Mouse (Mus musculus) granulocyte monocyte progenitor cell, adult 5-6 weeks (primary cell): ENCODE results near the gene Olfr115. TPM values are rescaled to one million over a fixed set of nuclear protein-coding genes. Genes with fewer than 3 reads are reported as not detected.

Experiments used
- ATAC-seq: replicated peaks from 2 replicates; pipeline ENCODE4 v1.8.0; 2016; ENCODE audit warnings: mild to moderate bottlenecking, moderate TSS enrichment, inconsistent platforms; ENCODE audit not compliant: poor library complexity, severe bottlenecking
- total RNA-seq, 2 experiments: library from RNA; stranded (forward) in 1 of 2; stranded (reverse) in 1 of 2; fragments of 200-712, 200-1000 nt in 1 of 2; fragments of >200 nt in 1 of 2; fragmentation: Nextera tagmentation in 1 of 2; gene quantifications; 2 replicates each; pipeline ENCODE4 v1.2.3; 2014 to 2017

Gene Olfr115
- total RNA-seq (2014; fragmentation: Nextera tagmentation): not detected in 2 replicates
- not detected in 2 replicates for total RNA-seq (2017)

GRCm38 (mm10) chr17:37627009-37627408 lies at the start of gene Olfr115, which contains the start of gene Olfr116:
Gene Olfr115 (minus strand): TSS chr17:37627109.
Gene Olfr116 (minus strand): TSS chr17:37627199.
- no peak for ATAC-seq

DNA sequence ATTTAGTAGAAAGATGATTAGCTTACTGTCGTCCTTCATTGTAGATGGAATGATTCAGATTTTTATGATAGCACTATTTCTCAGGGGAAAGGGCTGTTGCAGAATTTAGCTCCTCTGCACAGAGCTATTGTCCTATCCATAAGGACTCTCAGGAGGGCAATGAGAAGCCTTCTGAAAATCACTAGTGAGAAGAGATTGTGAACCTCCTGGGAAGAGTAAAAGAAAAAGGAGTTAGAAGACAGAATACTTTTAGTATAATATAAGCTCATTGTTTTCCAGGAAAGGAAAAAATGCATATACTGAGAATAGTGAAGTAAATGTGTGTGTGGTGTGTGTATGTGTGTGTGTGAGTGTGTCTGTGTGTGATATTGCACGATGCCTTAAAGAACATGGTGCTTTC lies 39.8 kb upstream of the Olfr115 start, which contains the start of gene Olfr118:
Gene Olfr118 (plus strand): TSS at position 301 of the 400 bp plus-strand sequence.
- ATAC-seq: no peak

DNA sequence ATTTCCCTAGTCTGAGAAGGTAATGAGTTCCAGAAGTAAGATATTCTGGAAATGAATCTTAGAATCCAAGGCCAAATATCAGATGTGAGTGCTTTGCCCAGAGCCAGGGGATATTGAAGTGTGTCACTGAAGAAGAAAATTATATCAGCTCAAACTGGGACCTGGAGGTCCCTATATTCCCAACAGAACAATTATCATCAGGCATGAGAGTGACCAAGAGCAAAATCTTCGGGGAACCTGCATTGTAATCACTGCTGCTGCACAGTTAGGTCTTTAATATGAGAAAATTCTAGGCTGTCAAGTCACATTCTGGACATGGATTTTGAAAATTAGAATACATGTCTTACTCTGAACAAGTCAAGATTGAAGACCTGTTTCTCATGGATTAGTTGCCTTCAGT lies 36.8 kb upstream of the Olfr115 start, which contains the start of gene Olfr117:
Gene Olfr117 (minus strand): TSS at position 101 of the 400 bp plus-strand sequence.
- ATAC-seq: no peak

DNA sequence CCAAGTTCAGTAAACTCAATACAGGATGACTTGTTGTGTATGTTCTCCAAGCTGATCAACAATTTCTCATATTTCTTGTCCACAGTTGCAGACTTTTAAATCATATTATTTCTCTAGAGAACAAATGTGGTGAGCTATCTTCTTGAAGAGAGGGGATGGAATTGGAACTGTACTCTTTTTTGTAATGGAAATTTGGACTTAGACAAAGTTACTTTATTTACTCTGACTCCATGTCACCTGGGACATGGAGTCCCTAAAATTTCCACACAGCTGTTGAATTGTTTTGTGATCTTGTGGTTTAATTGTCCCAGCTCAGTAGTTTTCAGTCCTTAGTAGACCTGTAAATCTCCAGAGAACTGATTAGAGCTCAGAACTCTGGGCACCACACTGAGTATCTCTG lies 34.3 kb downstream of the Olfr115 start, which contains the start of gene Olfr114:
Gene Olfr114 (minus strand): TSS at position 101 of the 400 bp plus-strand sequence.
- no peak for ATAC-seq

DNA sequence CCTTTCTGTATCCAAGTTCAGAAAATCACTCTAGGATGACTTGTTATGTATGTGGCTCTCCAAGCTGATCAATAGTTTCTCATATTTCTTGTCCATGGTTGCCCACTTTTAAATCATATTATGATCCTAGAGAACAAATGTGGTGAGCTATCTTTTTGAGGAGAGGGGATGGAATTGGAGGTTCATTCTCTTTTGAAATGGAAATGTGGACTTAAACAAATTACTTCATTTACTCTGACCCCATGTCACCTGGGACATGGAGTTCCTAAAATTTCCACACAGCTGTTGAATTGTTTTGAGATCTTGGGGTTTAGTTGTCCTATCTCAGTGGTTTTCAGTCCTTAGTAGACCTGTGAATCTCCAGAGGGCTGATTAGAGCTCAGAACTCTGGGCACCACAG lies 49.3 kb downstream of the Olfr115 start, which contains the start of gene Olfr113:
Gene Olfr113 (minus strand): TSS at position 101 of the 400 bp plus-strand sequence.
- no peak for ATAC-seq

DNA sequence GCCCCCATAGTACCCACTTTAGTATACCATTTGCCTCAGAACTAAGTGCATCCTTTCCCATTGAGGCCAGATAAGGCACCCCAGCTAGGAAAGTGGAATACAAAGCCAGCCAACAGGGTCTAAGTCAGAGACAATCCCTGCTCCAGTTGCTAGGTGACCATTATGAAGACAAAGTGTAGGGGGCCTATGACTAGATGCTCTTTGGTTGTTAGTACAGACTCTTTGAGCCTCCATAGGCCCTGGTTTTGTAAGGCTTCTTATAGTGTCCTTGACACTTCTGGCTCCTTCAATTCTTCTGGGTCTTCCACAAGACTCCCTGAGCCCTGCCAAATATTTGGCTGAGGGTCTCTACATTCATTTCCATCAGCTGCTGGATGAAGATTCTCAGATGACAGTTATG lies 57.6 kb downstream of the Olfr115 start, which contains the start of gene Olfr112:
Gene Olfr112 (minus strand): TSS at position 101 of the 400 bp plus-strand sequence.
- ATAC-seq: no peak

Other genes starting within 250 kb of the Olfr115 start
- not detected in 2 replicates for gene Olfr105-ps, start 248.1 kb downstream of the Olfr115 start, total RNA-seq (2014; fragmentation: Nextera tagmentation)
- not detected in 2 replicates for gene Olfr105-ps, start 248.1 kb downstream of the Olfr115 start, total RNA-seq (2017)
- not detected in 2 replicates for gene Olfr106-ps, start 236.7 kb downstream of the Olfr115 start, total RNA-seq (2014; fragmentation: Nextera tagmentation)
- gene Olfr106-ps, start 236.7 kb downstream of the Olfr115 start, total RNA-seq (2017): not detected in 2 replicates
- not detected in 2 replicates for gene Olfr107, start 227.9 kb downstream of the Olfr115 start, total RNA-seq (2014; fragmentation: Nextera tagmentation)
- not detected in 2 replicates for gene Olfr107, start 227.9 kb downstream of the Olfr115 start, total RNA-seq (2017)
- not detected in 2 replicates for gene Olfr108, start 181.6 kb downstream of the Olfr115 start, total RNA-seq (2014; fragmentation: Nextera tagmentation)
- gene Olfr108, start 181.6 kb downstream of the Olfr115 start, total RNA-seq (2017): not detected in 2 replicates
- not detected in 2 replicates for gene Olfr109, start 168.2 kb downstream of the Olfr115 start, total RNA-seq (2014; fragmentation: Nextera tagmentation)
- not detected in 2 replicates for gene Olfr109, start 168.2 kb downstream of the Olfr115 start, total RNA-seq (2017)
- not detected in 2 replicates for gene H2-M2, start 143.6 kb downstream of the Olfr115 start, total RNA-seq (2014; fragmentation: Nextera tagmentation)
- not detected in 2 replicates for gene H2-M2, start 143.6 kb downstream of the Olfr115 start, total RNA-seq (2017)
- not detected in 2 replicates for gene Olfr110, start 134.6 kb downstream of the Olfr115 start, total RNA-seq (2014; fragmentation: Nextera tagmentation)
- gene Olfr110, start 134.6 kb downstream of the Olfr115 start, total RNA-seq (2017): not detected in 2 replicates
- gene Olfr111, start 119.1 kb downstream of the Olfr115 start, total RNA-seq (2014; fragmentation: Nextera tagmentation): not detected in 2 replicates
- not detected in 2 replicates for gene Olfr111, start 119.1 kb downstream of the Olfr115 start, total RNA-seq (2017)
- not detected in 2 replicates for gene Olfr112, start 57.7 kb downstream of the Olfr115 start, total RNA-seq (2014; fragmentation: Nextera tagmentation)
- gene Olfr112, start 57.7 kb downstream of the Olfr115 start, total RNA-seq (2017): not detected in 2 replicates
- gene Olfr113, start 49.4 kb downstream of the Olfr115 start, total RNA-seq (2014; fragmentation: Nextera tagmentation): not detected in 2 replicates
- gene Olfr113, start 49.4 kb downstream of the Olfr115 start, total RNA-seq (2017): not detected in 2 replicates
- not detected in 2 replicates for gene Olfr114, start 34.4 kb downstream of the Olfr115 start, total RNA-seq (2014; fragmentation: Nextera tagmentation)
- not detected in 2 replicates for gene Olfr114, start 34.4 kb downstream of the Olfr115 start, total RNA-seq (2017)
- gene Olfr116, start 90 bp upstream of the Olfr115 start, total RNA-seq (2014; fragmentation: Nextera tagmentation): not detected in 2 replicates
- gene Olfr116, start 90 bp upstream of the Olfr115 start, total RNA-seq (2017): not detected in 2 replicates
- gene Olfr117, start 36.7 kb upstream of the Olfr115 start, total RNA-seq (2014; fragmentation: Nextera tagmentation): not detected in 2 replicates
- not detected in 2 replicates for gene Olfr117, start 36.7 kb upstream of the Olfr115 start, total RNA-seq (2017)
- gene Olfr118, start 39.9 kb upstream of the Olfr115 start, total RNA-seq (2014; fragmentation: Nextera tagmentation): not detected in 2 replicates
- gene Olfr118, start 39.9 kb upstream of the Olfr115 start, total RNA-seq (2017): not detected in 2 replicates
- gene Olfr119, start 69.5 kb upstream of the Olfr115 start, total RNA-seq (2014; fragmentation: Nextera tagmentation): not detected in 2 replicates
- gene Olfr119, start 69.5 kb upstream of the Olfr115 start, total RNA-seq (2017): not detected in 2 replicates
- gene Olfr120, start 94.7 kb upstream of the Olfr115 start, total RNA-seq (2014; fragmentation: Nextera tagmentation): not detected in 2 replicates
- not detected in 2 replicates for gene Olfr120, start 94.7 kb upstream of the Olfr115 start, total RNA-seq (2017)
- gene Olfr121, start 121.7 kb upstream of the Olfr115 start, total RNA-seq (2014; fragmentation: Nextera tagmentation): not detected in 2 replicates
- not detected in 2 replicates for gene Olfr121, start 121.7 kb upstream of the Olfr115 start, total RNA-seq (2017)
- gene Olfr122, start 141.5 kb upstream of the Olfr115 start, total RNA-seq (2014; fragmentation: Nextera tagmentation): not detected in 2 replicates
- gene Olfr122, start 141.5 kb upstream of the Olfr115 start, total RNA-seq (2017): not detected in 2 replicates
- not detected in 2 replicates for gene Olfr123, start 166.4 kb upstream of the Olfr115 start, total RNA-seq (2014; fragmentation: Nextera tagmentation)
- gene Olfr123, start 166.4 kb upstream of the Olfr115 start, total RNA-seq (2017): not detected in 2 replicates
- not detected in 2 replicates for gene Olfr124, start 172.8 kb upstream of the Olfr115 start, total RNA-seq (2014; fragmentation: Nextera tagmentation)
- not detected in 2 replicates for gene Olfr124, start 172.8 kb upstream of the Olfr115 start, total RNA-seq (2017)
- not detected in 2 replicates for gene Olfr125, start 205.8 kb upstream of the Olfr115 start, total RNA-seq (2014; fragmentation: Nextera tagmentation)
- gene Olfr125, start 205.8 kb upstream of the Olfr115 start, total RNA-seq (2017): not detected in 2 replicates
- gene Olfr126, start 220.4 kb upstream of the Olfr115 start, total RNA-seq (2014; fragmentation: Nextera tagmentation): not detected in 2 replicates
- gene Olfr126, start 220.4 kb upstream of the Olfr115 start, total RNA-seq (2017): not detected in 2 replicates